Mouse (Mus musculus) right cerebral cortex, adult 18-20 months (tissue): ENCODE data around the gene Jph3.

Experiments used
- DNase-seq: peaks from one replicate; pipeline ENCODE4 v3.0.0; 2022; ENCODE audit warnings: mixed read lengths

The Jph3 gene

DNA sequence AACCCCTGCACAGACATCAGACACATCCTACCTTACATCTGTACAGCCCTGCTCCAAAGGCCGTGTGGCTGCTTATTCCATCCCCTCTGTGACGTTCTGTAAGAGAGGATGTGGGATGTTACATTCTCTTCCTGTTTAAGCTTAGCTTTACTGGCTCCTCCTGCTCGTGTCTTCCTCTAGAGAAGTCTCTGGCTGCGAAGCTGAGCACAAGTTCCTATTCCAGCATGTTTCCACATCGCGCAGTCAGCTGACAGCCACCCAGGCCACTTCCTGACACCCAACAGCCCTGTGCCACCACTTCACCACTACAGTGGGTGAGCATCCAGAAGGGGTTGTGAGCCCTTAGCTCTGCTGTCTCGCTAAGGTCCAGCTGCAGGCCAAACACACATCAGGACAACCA is 62.7 kb downstream of the Jph3 start:
- no peak for DNase-seq

DNA sequence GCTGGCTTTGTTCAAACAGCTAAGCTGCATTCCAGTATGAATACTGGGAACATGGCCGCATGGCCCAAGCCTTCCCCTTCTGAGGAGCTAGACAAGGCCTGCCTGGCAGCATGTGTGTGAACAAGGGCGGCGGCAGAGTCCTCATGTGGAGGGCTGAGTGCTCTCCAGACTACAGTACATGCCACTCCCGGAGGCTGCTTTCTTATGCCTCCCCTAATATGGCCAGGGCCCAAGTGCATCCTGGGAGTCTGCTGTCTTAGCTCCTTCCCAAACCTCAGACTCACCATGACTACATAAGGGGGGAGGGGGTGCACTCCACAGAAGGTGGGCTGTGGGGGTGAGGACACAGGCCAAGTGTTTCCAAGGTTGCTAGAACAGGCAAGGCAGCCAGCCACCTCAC is 63.2 kb downstream of the Jph3 start:
- no peak for DNase-seq

DNA sequence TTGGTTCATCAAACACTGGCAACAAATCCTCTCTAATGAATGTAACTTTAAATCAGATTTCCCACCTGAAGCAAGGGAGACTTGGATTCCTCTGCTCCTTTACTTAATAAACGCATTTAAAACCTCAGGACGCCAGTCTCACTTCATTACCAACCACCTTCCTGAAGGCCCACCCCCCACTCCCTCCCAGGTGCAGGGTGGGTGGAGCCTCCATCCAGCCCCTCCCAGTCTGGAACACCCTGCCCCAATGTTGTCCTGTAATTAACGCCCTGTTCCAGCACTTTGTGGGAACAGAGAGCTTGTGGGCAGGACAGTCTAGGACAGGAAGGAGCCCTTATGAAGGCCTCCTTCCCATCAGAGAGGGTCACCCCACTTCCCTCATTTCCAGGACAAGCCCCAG is 64.7 kb downstream of the Jph3 start:
- DNase-seq = no peak

DNA sequence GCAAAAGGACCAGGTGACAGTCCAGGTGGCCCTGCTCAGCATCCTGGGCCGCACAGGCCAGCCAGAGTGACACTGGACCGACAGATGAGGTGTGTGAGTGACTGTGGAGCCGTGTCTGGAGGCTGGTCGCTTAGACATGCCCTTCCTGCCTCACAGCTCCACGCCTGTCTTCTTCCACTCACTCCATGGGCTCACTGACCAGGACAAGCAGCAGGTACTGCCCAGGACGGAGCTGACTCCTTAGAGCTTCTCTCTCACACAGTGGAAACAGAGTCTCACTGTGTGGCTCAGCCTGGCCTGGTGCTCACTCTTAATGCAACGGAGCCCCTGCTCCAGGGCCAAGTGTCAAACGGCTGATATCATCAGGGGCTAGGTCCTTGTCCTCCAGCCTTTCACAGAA is 66.0 kb downstream of the Jph3 start:
- no peak for DNase-seq

DNA sequence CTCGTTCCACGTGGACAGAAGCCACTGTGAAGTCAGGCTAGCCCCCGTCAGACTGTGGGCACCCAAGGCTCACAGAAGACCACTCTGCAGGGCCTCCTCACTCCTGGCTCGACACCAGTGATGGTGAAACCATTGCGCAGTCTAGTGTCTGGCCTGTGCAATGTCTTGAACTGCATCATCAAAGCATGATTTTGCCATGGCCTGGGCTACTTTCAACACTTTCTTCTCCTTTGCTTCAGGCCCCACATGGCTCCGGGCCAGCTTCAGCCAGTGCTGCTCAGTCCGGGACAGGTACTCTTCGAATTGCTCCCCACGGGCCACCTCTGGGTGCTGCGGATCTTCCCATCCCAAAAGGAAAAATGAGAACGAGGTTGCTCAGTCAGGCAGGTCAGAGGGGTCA is 67.0 kb downstream of the Jph3 start:
- no peak for DNase-seq

DNA sequence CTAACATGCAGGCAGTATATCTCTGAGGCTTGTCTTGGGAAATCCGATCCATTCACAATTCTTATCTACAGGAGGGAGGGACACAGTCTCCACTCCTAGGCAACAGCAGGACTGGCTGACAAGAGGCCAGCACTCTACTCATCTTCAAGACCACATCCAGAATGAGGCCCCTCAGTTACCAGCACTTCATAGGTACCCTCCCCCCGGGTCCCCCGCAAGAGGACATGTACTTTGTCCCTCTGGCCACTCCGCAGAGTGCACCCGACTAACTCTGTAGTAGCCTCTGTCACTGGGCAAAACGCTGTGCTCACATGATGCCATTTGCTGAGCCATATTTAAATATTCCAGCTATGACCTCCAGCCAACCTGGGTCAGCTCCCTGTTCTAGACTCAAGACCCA is 69.0 kb downstream of the Jph3 start:
- DNase-seq = no peak

DNA sequence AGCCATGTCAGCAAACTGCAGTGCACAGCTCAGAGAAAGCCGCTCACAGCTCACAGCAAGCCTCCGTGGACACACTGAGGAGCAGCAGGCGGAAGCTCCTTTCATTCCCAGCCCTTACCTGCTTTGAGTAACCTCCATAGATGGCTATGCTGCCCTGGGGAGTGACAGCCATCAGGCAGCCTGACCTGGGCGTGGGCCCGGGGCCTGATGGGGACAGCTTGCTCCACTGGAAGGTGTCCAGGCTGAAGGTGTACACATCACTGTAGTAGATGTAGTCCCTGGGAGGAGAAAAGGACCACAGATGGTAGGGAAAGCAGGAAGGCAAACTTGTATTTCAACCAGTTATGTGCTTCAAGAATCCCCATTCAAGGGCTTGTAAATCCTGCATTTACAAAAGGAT is 75.4 kb downstream of the Jph3 start:
- DNase-seq = no peak

DNA sequence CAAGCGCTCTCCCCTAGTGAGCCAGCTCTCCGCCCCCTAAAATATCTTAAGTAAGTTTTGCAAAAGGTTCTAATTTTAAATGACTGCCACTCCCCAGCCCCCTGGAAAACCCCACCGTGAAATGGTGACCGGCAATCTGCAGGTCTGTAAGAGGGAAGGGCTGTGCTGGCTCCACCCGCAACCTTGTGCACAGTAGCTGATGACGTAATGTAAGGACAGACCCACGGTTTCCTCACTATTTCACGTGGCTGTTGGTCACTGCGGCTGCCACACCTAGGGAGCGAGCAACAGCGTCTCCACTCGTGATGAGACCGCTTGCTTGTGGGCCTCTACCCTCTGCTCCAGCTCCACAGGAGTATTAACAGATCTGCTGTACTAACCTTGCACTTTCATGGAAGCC is 76.7 kb downstream of the Jph3 start:
- no peak for DNase-seq

DNA sequence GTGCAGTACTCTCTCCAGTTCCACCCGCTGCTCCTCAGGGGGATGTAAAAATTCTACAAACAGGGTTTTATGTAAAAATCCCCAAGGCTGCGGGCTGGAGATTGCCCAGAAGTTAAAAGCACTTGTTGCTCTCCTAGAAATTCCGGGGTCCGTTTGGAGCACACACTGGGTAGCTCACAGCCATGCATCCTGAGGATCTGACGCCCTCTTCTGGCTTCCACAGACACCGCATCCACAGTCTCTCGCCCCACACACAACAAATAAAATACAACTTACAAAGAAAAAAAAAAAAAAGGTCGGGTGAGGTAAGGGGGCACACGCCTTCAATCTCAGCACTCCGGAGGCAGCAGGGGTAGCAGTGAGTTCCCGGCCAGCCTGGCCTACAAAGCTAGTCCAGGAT is 78.6 kb downstream of the Jph3 start:
- no peak for DNase-seq

DNA sequence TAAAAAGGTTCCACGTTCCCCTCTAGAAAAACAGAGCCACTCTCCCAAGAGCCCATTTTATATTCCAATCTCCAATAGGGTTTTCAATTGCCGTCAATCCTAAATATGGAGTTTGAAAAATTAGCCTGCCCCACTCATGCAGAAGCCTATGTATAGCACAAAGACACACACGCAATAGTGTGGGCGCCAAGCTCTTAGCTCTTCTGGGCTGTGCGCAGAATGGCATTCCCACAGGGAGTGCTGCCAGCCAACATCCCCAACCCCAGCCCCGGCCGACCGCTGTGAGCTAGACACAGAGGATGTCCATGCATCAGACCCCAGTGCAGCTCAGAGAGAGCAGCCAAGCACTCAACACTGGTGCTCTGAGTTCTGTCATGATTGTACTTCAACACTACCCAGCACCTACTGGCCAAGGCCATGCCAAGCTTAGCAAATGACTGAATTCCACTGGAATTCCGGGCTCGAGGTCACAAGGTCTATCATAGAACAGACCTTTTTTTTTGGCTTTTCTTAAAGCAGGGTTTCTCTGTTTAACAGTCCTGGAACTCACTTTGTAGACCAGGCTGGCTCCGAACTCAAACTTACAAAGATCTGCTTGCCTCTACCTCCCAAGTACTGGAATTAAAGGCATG is 80.2 kb downstream of the Jph3 start:
- DNase-seq = peak; percentile 84

DNA sequence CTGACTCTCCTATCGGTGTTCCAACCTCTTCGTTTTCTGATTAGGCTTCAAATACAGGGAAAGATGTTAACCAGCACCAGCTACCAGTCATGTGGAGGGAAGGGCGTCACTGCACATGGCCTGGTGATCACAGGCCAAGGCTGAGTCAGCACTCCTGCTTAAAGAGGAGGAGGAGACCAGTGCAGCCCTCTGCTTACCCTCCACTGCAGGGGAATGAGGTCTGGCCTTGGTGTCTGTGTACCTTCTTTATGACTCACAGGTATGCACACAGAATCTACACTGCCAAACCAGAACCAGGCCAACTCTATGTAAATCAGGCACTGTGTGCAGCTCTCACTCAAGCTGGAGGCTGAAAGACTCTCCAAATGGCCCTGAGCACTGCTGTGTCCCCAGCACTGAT is 82.1 kb downstream of the Jph3 start:
- DNase-seq = no peak

DNA sequence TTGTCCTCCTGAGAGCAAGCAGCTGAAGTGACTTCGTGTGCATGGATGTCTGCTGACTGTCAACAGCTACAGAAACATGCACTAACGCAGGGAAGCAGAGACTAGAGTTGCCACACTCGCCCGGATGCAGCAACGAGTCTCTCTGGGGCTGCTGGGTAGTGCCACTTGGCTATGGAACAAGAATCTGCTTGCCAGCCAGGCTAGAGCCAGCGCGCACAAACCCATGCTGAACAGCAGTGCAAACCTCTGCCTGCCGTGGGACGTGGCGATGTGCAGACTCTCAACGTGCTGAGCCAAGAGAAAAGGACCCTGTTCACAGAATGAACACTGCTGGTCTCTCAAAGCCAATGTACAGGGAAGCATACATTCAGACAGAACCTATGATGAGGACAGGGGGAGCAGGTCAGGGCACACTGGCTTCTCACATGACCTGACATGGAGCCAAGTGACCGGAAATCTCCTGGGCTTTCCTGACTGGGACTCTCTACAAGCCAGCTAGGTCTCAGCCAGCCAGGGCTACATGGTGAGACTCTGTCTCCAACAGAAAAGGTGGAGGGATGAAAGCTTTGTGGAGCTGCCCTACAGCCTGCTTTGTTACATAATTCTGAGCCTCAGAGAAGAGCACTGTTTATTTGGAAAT is 82.6 kb downstream of the Jph3 start:
- no peak for DNase-seq

DNA sequence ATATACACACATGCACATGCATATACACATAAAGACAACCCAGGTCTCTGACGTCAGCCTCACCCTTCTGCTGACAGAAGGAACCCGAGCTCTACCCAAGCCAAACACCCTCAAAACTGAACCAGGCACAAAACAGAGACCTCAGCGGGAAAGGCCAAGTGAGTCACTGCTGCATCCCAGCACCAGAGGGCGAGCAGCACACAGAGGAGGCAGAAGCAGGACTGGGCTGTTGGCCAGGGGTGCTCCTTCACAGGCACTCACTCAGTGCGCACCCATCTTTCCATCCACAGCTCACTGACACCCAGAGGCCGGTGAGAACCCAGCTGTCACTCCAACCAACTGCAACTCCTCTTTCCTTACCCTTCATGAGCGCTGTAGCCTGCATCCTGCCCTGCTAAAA is 88.8 kb downstream of the Jph3 start:
- no peak for DNase-seq

DNA sequence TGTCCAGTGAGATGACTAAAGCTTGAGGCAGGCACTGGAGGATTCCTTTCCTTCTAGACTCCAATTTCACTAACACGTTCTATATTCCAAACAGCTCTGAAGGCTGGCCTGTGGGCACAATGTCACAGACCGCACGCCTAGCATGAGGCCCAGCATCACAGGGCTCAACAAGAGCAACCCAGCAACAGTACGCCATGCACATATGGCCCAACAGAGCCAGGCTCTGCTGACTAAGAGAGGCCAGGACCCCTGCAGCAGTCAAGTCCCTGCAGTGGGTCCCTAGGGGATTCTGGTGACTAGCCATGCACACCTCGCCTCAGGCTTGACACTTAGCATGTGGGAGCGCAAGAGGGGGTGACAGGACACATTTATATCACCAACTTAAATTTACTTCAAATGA is 91.4 kb downstream of the Jph3 start:
- DNase-seq = no peak

DNA sequence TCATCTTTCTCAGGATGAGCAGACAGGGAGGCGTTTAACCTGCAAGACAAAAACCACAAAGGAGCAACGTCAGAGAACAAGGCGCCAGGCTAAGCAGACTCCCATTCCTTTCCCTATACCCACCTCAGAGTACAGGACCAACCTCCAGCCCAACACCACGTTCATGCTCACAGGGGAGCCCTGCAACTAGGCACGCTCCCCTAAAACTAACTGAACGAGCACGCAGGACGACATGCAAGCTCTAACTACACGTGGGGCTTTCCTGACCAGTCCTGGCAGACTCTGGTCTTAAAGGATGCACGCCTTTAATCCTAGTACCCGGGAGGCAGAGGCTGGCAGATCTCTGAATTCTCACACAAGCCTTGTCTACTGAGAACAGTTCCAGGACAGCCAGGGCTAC is 91.9 kb downstream of the Jph3 start:
- no peak for DNase-seq

DNA sequence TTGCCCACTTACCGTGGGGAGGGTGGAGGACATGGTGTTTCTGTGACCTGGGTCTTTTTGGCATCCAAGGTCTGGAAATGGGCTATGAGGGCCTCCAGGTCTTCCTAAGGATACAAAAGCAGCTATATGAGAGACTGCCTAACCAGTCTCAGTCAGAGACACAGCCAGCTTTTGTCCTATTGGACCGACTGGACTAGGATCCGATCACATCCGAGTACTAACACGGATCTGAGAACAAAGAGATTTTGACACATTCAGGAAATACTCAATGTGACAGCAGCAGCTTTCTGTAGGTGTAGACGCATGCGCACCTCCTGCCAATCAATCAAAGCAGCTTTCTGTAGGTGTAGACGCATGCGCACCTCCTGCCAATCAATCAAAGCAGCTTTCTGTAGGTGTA is 92.3 kb downstream of the Jph3 start:
- DNase-seq = no peak

DNA sequence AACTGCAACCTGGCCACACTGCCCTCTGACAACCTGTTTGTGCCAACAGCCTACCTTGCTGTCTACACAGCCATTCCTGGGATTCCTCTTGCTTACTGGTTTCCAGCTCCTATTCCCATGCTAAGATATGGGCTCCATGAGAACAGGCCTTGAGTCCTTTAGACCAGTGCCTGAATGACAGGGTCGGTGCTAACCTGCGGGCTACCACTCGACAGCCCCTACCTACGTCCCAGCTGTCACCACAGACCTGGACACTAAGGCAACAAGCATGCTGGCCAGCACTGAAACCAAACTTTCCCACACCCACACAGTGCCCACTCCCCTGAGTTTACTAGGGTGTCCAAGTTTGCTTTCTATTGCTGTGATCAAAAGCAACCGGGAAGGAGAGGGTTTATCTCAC is 98.3 kb downstream of the Jph3 start:
- no peak for DNase-seq

DNA sequence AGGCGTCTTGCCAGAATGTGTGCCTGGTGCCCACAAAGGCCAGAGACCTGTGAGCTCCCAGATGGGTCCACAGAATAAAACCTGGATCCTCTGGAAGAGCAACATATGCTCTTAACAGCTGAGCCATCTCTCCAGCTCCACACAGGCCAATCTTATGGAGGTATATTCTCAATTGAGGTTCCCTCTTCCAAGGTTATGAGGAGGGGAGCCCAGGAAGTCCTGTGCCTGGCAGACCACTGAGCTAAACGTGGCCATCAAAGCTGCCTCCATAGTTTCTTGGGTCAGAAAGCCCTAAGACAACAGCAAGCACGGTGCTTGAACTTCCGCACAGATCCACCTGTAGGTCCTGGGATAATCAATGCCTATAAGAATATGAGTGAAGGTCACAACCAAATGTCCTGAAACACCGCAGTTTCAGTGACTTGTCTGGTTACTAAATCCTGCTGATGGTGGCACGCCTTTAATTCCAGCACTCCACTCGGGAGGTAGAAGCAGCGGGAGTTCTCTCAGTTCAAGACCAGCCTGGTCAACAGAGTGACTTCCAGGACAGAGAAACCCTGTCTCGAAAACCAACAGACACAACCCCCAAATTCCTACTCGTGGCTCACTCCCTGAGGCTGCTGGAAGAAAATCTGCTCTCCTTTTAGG is 99.1 kb downstream of the Jph3 start:
- no peak for DNase-seq

DNA sequence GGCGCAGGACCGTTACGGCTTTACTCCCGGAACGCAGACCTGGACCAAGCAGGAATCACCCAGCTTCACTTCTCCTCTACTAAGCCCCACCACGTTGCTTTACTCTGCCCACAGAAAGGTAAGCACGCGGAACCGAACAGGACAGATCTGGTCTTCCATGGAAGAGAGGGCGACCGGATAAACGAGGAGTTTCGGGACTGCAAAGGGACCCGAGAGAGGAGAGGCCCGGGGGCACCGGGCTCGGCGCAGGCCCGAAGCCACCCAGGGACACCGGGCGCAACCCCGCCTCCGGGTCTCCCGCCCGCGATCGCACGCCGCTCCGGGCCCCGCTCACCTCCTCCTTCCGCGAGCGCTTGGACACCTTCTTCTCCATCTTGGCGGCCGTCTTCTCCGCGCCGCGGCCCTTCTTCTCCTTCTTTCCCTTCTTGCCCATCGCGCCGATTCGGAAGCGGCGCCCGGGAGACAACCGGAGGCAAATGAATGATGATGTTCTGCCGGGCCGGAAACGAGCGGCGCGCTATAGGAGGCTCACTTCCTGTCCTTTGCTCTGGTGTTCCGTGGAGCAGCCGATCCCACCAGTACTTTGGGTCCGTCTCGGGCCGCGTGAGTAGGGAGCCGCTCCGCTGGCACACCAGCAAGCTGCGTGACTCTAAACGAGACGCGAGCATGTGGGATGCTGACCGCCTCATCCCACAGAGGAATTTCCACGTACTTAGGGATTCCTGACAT is 99.8 kb downstream of the Jph3 start, which contains the start of gene Klhdc4:
Klhdc4 (minus strand) TSS at position 522 of the 729 bp plus-strand sequence.
- DNase-seq = peak; percentile 90

DNA sequence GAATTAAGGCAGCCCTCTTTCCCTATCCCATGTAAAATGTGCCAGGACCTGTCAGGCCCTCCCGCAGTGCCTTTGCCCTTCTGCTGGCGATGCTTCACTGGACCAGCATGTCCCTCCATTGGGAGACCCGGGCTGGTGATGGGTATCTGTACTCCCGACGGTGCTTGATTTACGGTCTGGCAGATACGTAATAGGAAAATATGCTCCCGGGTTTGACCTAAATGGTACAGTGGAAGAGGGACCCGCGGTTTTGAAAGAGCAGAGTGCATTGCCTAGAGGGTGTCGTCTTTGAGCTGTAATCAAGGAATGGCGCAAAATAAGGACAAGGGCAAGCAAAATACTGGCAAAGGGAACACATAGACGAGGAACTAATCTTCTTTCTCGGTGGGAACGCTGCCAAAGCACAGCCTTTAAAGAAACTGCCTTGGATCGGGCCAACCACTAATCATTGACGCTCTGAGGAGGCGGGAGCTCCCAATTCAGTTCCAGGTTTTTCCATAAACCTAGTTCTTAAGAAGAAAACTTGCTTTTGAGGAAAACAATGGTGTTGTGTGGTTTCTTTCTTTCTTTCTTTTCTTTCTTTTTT is 100.4 kb downstream of the Jph3 start:
- peak; percentile 29 for DNase-seq

DNA sequence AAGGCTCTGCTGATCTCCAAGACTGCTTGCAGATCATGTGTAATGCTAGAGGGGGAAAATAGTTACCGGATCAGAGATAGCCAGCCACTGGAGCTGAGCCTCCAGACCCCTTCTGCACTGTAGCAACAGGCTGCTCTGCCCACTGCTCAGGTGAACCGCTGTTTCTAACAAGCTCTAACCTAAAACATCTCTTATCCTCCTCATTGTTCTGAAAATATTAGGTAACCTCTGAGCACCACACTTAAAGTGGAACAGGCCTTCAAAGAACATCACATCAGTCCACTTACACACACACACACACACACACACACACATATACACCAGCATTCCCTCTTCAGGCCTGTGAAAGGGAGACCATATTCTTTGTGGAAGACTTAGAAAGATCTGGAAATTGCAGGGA is 102.6 kb downstream of the Jph3 start:
- DNase-seq = no peak

DNA sequence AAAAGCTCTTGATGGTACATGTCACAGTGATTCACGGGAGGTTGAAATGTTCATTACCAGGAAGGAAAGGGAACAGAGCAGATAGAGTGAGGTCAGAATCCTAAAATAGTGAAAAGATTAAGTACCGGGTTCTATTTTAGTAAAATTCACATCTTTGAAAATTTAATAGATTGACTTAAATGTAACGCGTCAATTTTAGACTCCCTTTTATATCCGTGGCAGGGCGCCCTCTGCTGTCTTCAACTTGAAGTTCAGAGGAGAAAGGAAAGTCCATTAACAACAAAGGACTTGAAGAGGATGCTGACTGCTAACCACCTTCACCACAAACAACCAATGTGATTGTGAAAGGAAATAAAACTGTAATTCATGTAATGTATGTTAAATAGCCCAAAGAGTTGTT is 103.1 kb downstream of the Jph3 start:
- DNase-seq = peak; percentile 77

DNA sequence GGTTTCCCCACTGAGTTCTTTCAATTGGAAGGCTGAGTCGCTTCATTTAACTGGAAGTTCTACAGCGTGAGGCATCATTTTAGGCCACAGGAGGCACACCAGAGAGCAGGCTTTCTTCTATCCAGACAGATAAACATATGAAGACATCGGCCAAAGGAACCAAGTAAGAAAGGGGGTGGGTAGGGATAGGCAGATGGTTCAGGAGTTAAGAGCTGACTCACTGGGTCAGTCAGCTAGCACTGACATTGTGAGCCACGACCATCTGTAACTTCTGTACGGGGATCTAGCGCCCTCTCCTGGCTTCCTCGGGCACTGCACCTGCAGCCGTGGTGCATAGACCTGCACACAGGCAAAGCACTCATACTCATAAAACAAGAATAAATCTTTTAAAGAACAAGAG is 111.8 kb downstream of the Jph3 start:
- peak; percentile 69 for DNase-seq
